16 mouse cellular contexts compared by ENCODE assay signal in genomic region chr4:120269426-120269825, GRCm38 (mm10). TPM values are rescaled to one million over a fixed set of nuclear protein-coding genes. Genes with fewer than 3 reads are reported as not detected.
DNase-seq lines count a peak whose midpoint lies in the region; ATAC-seq lines count a peak whose summit lies in the region.
"Had no signal": no experiment of that assay in that cellular context is flagged by ENCODE, and none has a peak within 500 bp of the region (broad histone marks: within the 10 kb centered on the region; RNA-seq: fewer than 3 reads in every experiment).

No protein-coding gene starts in this region.

- DNase-seq in hindbrain, embryonic 11.5 days (ENCODE audit: low spot score), result no peak
- peak; percentile 67 for DNase-seq in testis, postnatal 10 days (ENCODE audit: low spot score)
- DNase-seq in testis, postnatal 14 days (ENCODE audit: low spot score), result no peak
- peak; percentile 13 to 70 for DNase-seq in kidney, postnatal 25 days
- no peak for DNase-seq in embryo, embryonic 10.5 days (ENCODE audit: low spot score)
- no peak for DNase-seq in thymus, postnatal 0 days (ENCODE audit: low spot score)
- DNase-seq: cerebellum, adult 8-10 months; heart, adult 18-20 months; right cerebral cortex, adult 18-20 months; thymus, postnatal 25 days had no signal

- peak overlapping the region; percentile 60 for H3K27ac ChIP-seq in hindbrain, embryonic 13.5 days
- H3K27ac ChIP-seq in hindbrain, embryonic 11.5 days (ENCODE audit: low read depth, low read length), result no peak overlapping the region
- H3K27ac ChIP-seq: lung, embryonic 15.5 days had no signal

- no peak overlapping the region for H3K9ac ChIP-seq in hindbrain, embryonic 13.5 days
- no peak overlapping the region for H3K9ac ChIP-seq in hindbrain, embryonic 11.5 days (ENCODE audit: low read depth, low read length)

- no peak overlapping the region; the same call in 1 of the 2 replicates for H3K4me2 ChIP-seq in hindbrain, embryonic 13.5 days
- no peak overlapping the region for H3K4me2 ChIP-seq in hindbrain, embryonic 11.5 days (replicated peaks; ENCODE audit: low read depth, low read length)

- no peak overlapping the region for H3K4me3 ChIP-seq in hindbrain, embryonic 13.5 days
- no peak overlapping the region for H3K4me3 ChIP-seq in hindbrain, embryonic 11.5 days (ENCODE audit: low read depth, low read length)
- H3K4me3 ChIP-seq: megakaryocyte, embryonic 14.5 days had no signal

- peaks cover 78% of the 10 kb centered on the region for H3K4me1 ChIP-seq in hindbrain, embryonic 13.5 days (replicated peaks)
- peaks cover 6% of the 10 kb centered on the region; the same call in 1 of the 2 replicates for H3K4me1 ChIP-seq in hindbrain, embryonic 11.5 days (replicated peaks; ENCODE audit: control insufficient read depth, insufficient read depth, low read length)

- WGBS in hindbrain, embryonic 13.5 days, result 9% methylated on average over 9 of the region's 9 CpGs
- WGBS in hindbrain, embryonic 11.5 days, result 16% methylated on average over 9 of the region's 9 CpGs

- H3K27me3 ChIP-seq in hindbrain, embryonic 13.5 days, result peaks cover 88% of the 10 kb centered on the region
- peaks cover 64% of the 10 kb centered on the region for H3K27me3 ChIP-seq in hindbrain, embryonic 11.5 days (ENCODE audit: control insufficient read depth, insufficient read depth, low read length)

- H3K9me3 ChIP-seq in hindbrain, embryonic 13.5 days, result no peaks in the 10 kb centered on the region
- no peaks in the 10 kb centered on the region for H3K9me3 ChIP-seq in hindbrain, embryonic 11.5 days (ENCODE audit: control insufficient read depth, low read length)
- H3K9me3 ChIP-seq: lung, embryonic 15.5 days; megakaryocyte, embryonic 14.5 days had no signal

- ATAC-seq in hindbrain, embryonic 13.5 days (ENCODE audit: low FRiP score), result no peak
- ATAC-seq in hindbrain, embryonic 11.5 days (ENCODE audit: low FRiP score), result no peak
- no peak for ATAC-seq in erythroblast, adult 5-6 weeks (replicated peaks; ENCODE audit: low FRiP score, poor library complexity, severe bottlenecking)
- ATAC-seq: intestine, postnatal 0 days had no signal

- no peaks in the 10 kb centered on the region for H3K36me3 ChIP-seq in hindbrain, embryonic 13.5 days
- no peaks in the 10 kb centered on the region for H3K36me3 ChIP-seq in hindbrain, embryonic 11.5 days (ENCODE audit: control insufficient read depth, insufficient read depth, low read length)
- H3K36me3 ChIP-seq: lung, embryonic 15.5 days had no signal

RNA-seq across cellular contexts. Expression of gene Foxo6, which starts 17.7 kb away (rescaled TPM):
- 0.73 and 0.83 TPM in 2 replicates for polyA plus RNA-seq in hindbrain, embryonic 13.5 days (2015; fragmentation: Nextera tagmentation; extraction: Ambion mirVana)
- 0.20 and 0.39 TPM in 2 replicates for polyA plus RNA-seq in hindbrain, embryonic 11.5 days (2014; fragmentation: Nextera tagmentation; extraction: Ambion mirVana)
- total RNA-seq in erythroblast, adult 5-6 weeks (2015; ENCODE audit: low replicate concordance), result not detected in 2 replicates
- not detected in 2 replicates for total RNA-seq in erythroblast, adult 5-6 weeks (2017; ENCODE audit: low replicate concordance)
- polyA plus RNA-seq in thymus, postnatal 0 days (2015; fragmentation: Nextera tagmentation; extraction: Ambion mirVana), result not detected in 2 replicates
- total RNA-seq: liver, adult 2 months had no signal

Comparison
In these comparisons a context has a peak if more than half of its experiments do, and no peak if none do; other contexts are left out.
1. DNase-seq: peak in testis, postnatal 10 days (single experiment) and kidney, postnatal 25 days (2 of 2); none in hindbrain, embryonic 11.5 days (single experiment), testis, postnatal 14 days (single experiment), embryo, embryonic 10.5 days (single experiment) and thymus, postnatal 0 days (single experiment).